Mouse (Mus musculus): Measurements from ENCODE around the gene Kcnk15. TPM values are rescaled to one million over a fixed set of nuclear protein-coding genes. Genes with fewer than 3 reads are reported as not detected.

The Kcnk15 gene
- total and polyA plus RNA-seq, 3 experiments, result not detected

DNA sequence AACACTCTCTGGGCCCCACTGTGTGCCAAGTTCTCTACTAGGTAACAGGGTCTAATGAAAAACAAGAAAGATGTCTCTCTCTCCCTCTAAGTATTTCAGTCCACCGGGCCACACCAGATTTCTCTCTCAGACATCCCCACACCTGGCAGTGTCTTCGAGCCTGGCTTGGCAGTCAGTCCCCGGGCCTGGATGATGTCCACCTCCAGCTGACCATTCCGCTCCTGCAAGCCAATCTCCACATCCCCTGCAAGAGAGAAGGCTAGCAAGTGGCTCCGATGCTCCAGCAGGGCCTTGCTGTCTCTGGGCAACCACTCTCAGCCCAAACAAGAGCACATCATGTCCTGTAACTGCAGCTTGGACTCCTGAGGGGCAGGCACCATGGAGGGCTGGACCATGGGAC is 11.9 kb downstream of the Kcnk15 start:
- Histone ChIP-seq H3K4me3 (ENCODE audit: control insufficient read depth in 1 of 2, insufficient read depth in 1 of 2, low read depth in 2 of 2, low read length in 2 of 2) (no peak overlapping the region), H3K9me3 (replicated peaks; ENCODE audit: insufficient read depth, low read length) (no peaks in the 10 kb centered on the region), H3K36me3 (ENCODE audit: control insufficient read depth in 1 of 2, insufficient read depth in 2 of 2, low read length in 2 of 2) (no peaks in the 10 kb centered on the region), H3K27me3 (ENCODE audit: control insufficient read depth in 1 of 2, insufficient read depth in 2 of 2, low read length in 2 of 2) (peaks cover 7 to 9% of the 10 kb centered on the region in 2 experiments; a peak in 3 of 4 replicates), H3K79me2 (ENCODE audit: control insufficient read depth, insufficient read depth, low read length, poor library complexity) (no peaks in the 10 kb centered on the region), H3K27ac (ENCODE audit: control insufficient read depth, low read depth, low read length) (no peak overlapping the region), H3K4me1 (ENCODE audit: control insufficient read depth in 1 of 2, insufficient read depth in 2 of 2, low read length in 2 of 2) (no peaks in the 10 kb centered on the region), H3K9ac (ENCODE audit: control insufficient read depth, low read depth, low read length, poor library complexity, severe bottlenecking) (no peak overlapping the region)
- DNase-seq (ENCODE audit: low read depth, low spot score), result no peak
- TF ChIP-seq SIN3A (IDR thresholded peaks at IDR 0.05; ENCODE audit: low read length) (no peak), USF1 (IDR thresholded peaks at IDR 0.05; ENCODE audit: low read depth, low read length) (no peak)

DNA sequence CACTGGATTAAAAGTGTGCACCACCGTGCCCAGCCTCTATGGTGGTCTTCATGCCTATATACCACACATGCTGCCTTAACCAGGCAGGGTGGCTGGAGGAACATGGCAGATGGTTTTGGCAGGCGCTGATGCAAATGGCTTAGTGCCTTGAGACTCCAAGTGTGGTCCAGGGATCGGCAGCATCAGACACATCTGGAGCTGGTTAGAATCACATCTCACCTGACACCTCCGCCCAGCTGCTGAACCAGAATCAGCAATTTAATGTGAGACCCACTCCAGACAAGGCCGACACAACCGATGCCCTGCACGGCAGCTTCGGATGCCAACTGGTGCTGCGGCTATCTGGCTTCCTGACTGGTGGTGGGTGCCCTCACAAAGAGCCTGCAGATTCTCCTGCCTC is 12.6 kb downstream of the Kcnk15 start:
- H3K27me3 ChIP-seq (ENCODE audit: control insufficient read depth in 1 of 2, insufficient read depth in 2 of 2, low read length in 2 of 2), result peaks cover 7 to 12% of the 10 kb centered on the region in 2 experiments; a peak in 3 of 4 replicates

DNA sequence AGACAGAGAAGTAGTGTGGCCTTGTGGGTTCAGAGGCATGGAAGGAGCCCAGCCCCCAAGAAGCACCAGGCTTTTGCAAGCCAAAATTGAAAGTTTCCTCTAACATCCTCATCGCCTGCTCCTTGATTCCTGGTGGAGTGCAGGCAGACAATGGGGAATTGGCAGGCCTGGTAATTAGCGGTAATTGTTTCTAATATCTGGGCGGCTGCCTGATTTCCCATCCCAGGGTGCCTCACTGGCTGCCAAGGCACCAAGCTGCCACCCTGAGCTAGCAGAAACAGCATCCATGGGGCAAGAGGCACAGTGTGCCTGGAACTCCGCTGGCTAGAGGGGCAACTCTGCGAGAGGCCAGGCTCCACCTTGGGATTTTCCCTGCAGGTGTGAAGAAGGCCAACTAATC is 16.3 kb downstream of the Kcnk15 start:
- TF ChIP-seq GABPA (IDR thresholded peaks at IDR 0.05; ENCODE audit: low read depth, low read length) (no peak), ZC3H11A (IDR thresholded peaks at IDR 0.05; ENCODE audit: low read depth, low read length) (no peak)
- Histone ChIP-seq H3K4me3 (ENCODE audit: control insufficient read depth in 1 of 2, insufficient read depth in 1 of 2, low read depth in 2 of 2, low read length in 2 of 2) (no peak overlapping the region), H3K9ac (ENCODE audit: control insufficient read depth, low read depth, low read length, poor library complexity, severe bottlenecking) (no peak overlapping the region), H3K36me3 (ENCODE audit: control insufficient read depth in 1 of 2, insufficient read depth in 2 of 2, low read length in 2 of 2) (no peaks in the 10 kb centered on the region), H3K27ac (ENCODE audit: control insufficient read depth, low read depth, low read length) (no peak overlapping the region), H3K4me1 (ENCODE audit: control insufficient read depth in 1 of 2, insufficient read depth in 2 of 2, low read length in 2 of 2) (no peaks in the 10 kb centered on the region), H3K79me2 (ENCODE audit: control insufficient read depth, insufficient read depth, low read length, poor library complexity) (no peaks in the 10 kb centered on the region), H3K27me3 (ENCODE audit: control insufficient read depth in 1 of 2, insufficient read depth in 2 of 2, low read length in 2 of 2) (peaks cover 12 to 14% of the 10 kb centered on the region in 2 experiments), H3K9me3 (replicated peaks; ENCODE audit: insufficient read depth, low read length) (no peaks in the 10 kb centered on the region)
- DNase-seq (ENCODE audit: low read depth, low spot score), result no peak

More for the DNA sequence above, 12.6 kb downstream of the Kcnk15 start:
- no peak for DNase-seq (ENCODE audit: low read depth, low spot score)
- TF ChIP-seq MAFK (IDR thresholded peaks at IDR 0.05; ENCODE audit: borderline replicate concordance, low read depth, low read length) (no peak), HCFC1 (IDR thresholded peaks at IDR 0.05; ENCODE audit: low read depth, low read length) (no peak), ZNF384 (IDR thresholded peaks at IDR 0.05; ENCODE audit: low read depth, low read length) (no peak), RAD21 (IDR thresholded peaks at IDR 0.05; ENCODE audit: low read depth, low read length) (no peak), BHLHE40 (IDR thresholded peaks at IDR 0.05; ENCODE audit: borderline replicate concordance, low read depth, low read length) (no peak), ZMIZ1 (IDR thresholded peaks at IDR 0.05; ENCODE audit: low read depth, low read length) (no peak), MYC (IDR thresholded peaks at IDR 0.05; ENCODE audit: low read depth, low read length) (no peak), MAZ (IDR thresholded peaks at IDR 0.05; ENCODE audit: low read depth, low read length) (no peak), KAT2A (conservative IDR thresholded peaks at IDR 0.05; ENCODE audit: low read depth, low read length) (no peak), SMC3 (IDR thresholded peaks at IDR 0.05; ENCODE audit: low read depth, low read length) (no peak), ETS1 (IDR thresholded peaks at IDR 0.05; ENCODE audit: low read depth, low read length) (no peak), EP300 (IDR thresholded peaks at IDR 0.05; ENCODE audit: low read depth in 1 of 2, low read length in 2 of 2) (no peak), NRF1 (IDR thresholded peaks at IDR 0.05; ENCODE audit: insufficient read depth, low read depth, low read length, poor library complexity, severe bottlenecking) (no peak), MXI1 (IDR thresholded peaks at IDR 0.05; ENCODE audit: low read depth, low read length) (no peak), ZC3H11A (IDR thresholded peaks at IDR 0.05; ENCODE audit: low read depth, low read length) (no peak), MYB (IDR thresholded peaks at IDR 0.05; ENCODE audit: low read depth, low read length) (no peak), E2F4 (IDR thresholded peaks at IDR 0.05; ENCODE audit: borderline replicate concordance, low read depth, low read length) (no peak), RCOR1 (IDR thresholded peaks at IDR 0.05; ENCODE audit: low read depth, low read length) (no peak)
- no peaks in the 10 kb centered on the region for H3K4me1 ChIP-seq (ENCODE audit: control insufficient read depth in 1 of 2, insufficient read depth in 2 of 2, low read length in 2 of 2)
- no peak overlapping the region for H3K4me3 ChIP-seq (ENCODE audit: control insufficient read depth in 1 of 2, insufficient read depth in 1 of 2, low read depth in 2 of 2, low read length in 2 of 2)
- H3K27ac ChIP-seq (ENCODE audit: control insufficient read depth, low read depth, low read length), result no peak overlapping the region
- H3K9me3 ChIP-seq (replicated peaks; ENCODE audit: insufficient read depth, low read length), result no peaks in the 10 kb centered on the region
- H3K79me2 ChIP-seq (ENCODE audit: control insufficient read depth, insufficient read depth, low read length, poor library complexity), result no peaks in the 10 kb centered on the region
- H3K36me3 ChIP-seq (ENCODE audit: control insufficient read depth in 1 of 2, insufficient read depth in 2 of 2, low read length in 2 of 2), result no peaks in the 10 kb centered on the region
- no peak overlapping the region for H3K9ac ChIP-seq (ENCODE audit: control insufficient read depth, low read depth, low read length, poor library complexity, severe bottlenecking)

Measured in MEL (cell line).